Mouse (Mus musculus): Measurements from ENCODE around the gene Pdzd2.

Pdzd2 gene

DNA sequence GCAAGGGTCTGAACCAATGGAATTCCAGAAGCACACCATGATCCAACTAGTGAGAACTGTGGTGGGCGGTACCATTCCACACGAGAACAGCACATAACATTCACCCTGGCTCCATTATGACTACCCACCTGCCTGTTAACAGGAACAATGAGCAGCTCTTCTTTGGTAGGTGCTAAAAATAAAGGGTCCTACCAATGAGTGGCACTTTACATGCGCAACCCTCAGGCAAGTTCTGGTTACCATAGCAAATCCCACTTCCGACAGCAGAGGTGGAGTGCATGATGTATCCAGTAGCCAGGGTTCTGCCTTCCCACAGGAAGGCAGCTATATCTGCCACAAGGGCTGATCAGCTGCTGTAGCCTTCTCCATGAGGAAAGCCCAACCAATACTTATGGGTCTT, 11.3 kb downstream of the Pdzd2 start:
- no peak for DNase-seq

DNA sequence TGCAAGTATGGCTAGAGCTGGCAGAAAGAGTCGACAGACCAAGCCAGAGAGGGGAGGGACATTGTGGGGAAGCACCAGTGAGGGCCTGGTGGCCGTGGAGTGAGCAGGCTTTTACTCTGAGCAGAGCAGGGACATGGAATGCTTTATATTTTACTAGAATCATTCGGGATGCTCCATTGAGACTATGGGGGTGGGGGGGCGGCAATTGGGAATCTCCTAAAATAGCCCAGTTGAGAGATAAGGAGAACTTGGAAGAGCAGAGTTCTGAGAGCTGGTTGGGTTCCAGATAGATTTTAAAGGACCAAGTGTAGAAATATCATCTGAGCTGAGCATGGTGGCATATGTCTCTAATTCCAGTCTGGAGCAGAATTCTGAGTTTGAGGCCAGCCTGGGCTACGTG, 14.5 kb downstream of the Pdzd2 start:
- no peak for DNase-seq

DNA sequence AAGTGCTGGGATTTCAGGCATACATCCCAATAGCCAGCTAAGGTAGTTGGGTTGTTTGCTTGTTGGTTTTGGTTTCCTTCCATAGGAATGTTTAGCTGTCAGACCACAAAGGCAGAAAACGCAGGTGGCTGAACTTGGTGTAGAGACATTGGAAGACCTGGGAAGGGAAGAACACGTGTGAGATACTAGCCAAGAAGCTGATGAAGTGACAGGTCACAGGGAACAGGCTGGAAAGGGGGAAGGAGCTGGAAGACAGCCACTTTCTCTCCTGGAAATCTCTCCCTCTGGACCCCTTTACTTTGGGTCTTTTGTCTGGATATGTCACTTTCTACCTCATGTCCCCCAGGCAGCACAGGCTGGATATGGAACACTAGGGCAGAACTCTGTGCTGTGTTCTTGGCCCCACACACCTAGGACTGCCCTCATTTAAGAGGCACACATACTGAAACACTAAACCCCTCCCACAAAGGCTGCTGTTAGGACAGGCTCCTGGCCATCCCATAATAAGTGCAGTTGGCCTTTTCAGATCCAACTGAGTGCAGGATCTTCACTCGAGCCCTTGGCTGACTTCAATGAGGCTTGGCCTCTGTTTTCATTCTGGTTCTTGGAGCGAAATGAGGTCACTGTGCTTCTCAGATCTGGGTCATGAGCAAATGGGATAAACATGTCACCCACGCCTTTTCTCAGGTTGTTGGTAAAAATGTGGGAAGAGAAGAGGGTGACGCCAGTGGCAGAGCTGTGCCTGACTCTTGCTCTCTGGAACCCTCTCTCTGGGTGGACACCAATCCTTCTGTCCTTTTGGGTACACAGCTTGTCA, 17.8 kb downstream of the Pdzd2 start:
- DNase-seq, result no peak

DNA sequence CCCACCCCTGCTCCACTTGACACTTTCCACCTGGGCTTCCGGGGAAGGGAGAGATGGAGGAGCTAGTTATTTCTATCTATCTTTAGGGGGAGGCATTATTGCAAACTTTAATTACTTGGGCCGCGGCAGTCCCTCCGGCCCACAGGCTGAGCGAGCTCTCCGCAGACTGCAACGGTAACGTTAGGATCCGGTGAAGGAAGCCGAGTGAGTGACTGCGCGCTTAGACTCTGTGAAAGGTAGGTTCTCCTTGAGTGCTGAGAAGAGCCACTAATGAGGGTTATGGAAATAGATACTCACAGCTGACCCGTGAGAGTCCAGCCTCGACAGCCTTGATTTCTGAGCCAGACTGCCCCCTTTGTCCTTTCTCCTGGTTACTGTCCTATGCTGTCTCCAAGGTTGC, 20.9 kb downstream of the Pdzd2 start:
- DNase-seq, result no peak

DNA sequence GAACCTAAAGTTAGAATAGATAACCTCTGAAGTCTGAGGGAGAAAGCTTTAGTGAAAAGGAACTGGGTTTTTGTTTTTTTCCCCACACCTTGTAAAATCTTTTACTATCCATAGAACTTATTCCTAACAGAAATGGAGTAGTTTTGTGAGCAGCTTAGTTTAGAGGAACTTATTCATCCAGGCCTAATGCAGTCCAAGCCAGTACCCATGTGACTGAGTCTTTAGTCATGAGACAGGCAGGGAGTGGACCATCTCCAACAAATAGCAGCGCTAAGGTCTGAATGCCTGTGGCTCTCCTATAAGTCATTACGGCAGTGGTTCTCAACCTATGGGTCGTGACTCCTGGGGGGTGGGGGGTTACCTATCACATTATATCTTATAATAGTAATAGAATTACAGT, 22.3 kb downstream of the Pdzd2 start:
- no peak for DNase-seq

DNA sequence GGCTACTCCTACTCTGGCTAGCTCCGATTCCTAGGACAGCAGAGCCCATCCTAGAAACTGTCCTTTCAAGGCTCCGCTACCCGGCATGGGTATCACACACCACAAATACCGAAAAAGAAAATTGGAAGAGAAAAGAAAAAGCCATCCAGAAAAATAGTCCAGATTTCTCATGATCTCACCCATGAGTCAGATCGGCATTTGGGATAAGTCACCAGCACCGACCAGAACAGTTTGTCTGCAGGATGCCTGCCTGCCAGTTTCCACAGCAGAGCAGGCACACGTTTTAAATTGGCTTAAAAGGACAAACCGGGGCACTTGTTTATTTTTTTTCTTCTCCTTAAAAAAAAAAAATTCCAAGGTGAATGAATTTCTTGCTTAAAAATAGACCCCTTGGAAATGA, 22.8 kb downstream of the Pdzd2 start:
- DNase-seq, result peak; percentile 21

DNA sequence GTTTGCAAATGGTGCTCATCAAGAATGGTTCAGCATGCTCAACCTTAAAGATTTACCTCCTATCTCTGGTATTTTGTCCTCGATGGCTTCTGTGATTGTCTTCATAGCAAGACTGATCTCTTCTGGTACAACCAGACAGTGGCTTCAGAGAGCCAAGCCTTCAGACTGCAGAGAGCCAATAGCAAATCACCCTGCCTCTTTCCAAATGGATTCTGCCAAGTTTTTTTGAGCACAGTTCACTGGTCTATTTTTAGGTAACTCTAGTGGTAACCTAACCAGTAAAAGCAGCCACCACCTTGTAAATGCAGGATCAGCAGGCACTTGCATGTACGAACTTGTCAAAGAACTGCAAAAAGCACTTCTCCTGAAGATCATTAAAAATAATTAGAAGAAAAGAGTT, 25.4 kb downstream of the Pdzd2 start:
- DNase-seq, result no peak

DNA sequence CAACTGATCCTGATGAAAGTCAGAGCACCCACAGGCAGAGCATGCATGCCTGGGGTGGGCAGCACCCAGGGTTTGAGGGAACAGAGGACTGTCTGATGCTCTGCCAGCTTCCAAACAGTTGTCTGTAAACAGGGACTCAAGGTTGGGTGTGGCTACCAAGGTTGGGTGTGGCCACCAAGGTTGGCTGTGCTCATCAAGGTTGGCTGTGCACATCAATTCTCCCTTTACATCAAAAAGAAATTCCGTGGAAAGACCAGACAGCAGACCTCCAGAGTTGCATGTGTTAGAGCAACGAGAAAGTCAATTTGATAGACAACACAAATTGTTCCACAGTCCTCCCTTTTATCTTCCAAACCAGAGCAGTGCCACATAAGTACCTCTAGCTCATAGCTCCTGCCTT, 26.5 kb downstream of the Pdzd2 start:
- DNase-seq, result no peak

DNA sequence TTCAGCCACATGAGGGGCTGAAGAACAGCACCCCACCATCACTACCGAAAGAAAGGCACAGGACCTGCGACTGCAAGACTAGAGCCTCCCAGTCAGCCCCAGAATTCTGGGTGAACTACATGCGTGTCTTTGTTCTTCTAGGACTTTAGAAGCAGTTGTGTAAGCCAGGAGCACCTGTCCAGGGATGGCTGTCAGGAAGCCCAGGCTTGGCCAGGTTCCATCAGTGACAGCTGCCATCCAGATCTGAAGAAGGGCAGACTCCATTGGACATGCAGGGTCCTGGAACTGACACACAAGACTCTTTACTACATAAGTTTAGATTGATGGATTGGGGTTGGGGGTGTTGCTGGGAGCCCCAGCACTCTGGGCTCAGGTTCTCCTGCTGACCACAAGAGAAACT, 29.7 kb downstream of the Pdzd2 start:
- no peak for DNase-seq

DNA sequence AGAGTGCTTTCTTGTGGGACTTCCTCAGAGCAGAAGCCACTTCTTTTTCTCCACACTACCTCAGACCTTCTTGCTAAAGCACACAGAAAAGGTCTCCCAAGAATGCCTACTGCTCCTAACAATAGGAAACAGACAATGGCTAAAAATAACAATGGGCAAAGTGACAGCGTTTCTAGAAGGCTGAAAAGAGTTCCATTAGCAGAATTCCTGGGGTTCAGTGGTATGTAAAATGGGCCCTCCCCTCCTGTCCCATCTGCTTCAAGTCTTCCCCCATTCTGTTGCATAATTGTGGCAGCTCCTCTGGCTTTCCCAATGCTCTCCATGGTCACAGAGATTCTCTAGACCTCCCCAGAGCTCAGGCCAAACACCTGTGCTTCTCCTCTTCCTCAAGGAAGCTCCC, 31.4 kb downstream of the Pdzd2 start:
- DNase-seq, result no peak

DNA sequence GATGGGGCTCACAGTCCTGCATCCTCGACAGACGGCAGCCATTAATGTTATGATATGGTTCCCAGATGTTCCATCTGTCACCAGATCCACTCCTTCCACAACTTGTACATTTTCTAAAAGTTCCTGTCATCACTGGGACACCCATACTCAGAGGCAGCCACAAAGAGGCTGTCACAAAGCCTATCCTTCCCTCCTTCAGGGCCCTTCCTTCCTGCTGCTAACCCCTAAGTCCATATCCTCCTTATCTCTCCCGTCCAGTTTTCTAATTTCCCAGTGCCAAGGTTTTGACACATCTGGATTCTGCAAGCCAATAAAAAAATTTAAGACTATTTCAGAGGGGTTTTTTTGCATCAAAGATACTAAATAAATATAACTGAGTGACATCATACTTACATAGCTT, 32.8 kb downstream of the Pdzd2 start:
- DNase-seq, result no peak

DNA sequence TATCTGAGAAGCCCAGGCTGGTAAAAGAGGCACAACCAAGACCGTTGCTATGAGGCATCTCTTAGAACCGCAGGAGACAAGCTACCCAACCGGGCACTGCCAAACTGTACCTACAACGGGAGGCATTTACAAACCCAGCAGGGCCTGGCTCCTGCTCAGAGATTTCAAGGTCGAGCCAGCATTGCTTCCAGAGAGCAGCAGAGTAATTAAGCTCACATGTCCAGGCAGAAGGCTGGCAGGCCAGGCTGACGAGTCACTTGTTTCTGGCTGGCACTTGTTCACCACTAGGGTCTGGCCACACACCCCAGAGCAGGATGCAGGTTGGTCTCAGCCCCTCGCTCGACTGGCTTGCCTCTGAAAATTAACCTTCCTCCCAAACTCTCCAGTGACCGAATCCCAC, 39.4 kb downstream of the Pdzd2 start:
- no peak for DNase-seq

DNA sequence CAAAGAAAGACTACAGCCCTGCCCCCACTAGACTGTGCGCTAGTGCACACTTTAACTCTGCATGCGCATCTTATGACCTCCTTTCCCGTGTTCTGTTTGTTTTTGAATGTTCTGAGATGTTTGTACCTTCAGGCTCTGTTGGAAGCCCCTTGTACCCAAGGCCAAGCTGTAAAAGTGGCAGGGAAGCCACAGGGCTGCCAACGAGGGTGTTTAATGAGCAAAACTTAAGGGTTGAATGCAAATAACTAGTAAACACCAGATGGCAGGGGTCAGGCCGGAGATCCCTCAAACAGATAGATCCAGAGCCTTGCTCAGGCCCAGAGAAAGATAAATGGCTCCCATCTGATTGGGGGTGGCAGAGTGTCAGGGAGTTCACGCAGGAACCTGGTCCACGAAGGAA, 42.0 kb downstream of the Pdzd2 start:
- no peak for DNase-seq

DNA sequence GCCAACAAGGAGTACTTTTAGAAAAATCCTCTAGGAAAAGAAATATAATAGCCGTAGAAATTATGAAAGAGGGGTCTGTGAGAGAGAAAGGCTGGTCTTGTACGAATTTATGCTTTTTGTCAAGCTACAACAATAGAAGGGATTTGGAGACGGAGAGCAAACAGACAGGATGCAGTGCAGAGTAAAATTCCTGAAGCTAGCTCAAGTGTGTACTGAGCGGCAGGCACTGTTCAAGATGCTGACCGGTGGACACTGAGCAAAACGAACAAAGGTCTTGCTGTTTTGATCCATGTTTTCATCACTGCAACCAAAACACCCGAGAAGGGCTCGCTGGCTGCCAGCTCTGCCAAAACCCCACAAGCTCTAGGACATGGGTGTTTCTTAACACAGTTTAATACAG, 42.8 kb downstream of the Pdzd2 start:
- no peak for DNase-seq

DNA sequence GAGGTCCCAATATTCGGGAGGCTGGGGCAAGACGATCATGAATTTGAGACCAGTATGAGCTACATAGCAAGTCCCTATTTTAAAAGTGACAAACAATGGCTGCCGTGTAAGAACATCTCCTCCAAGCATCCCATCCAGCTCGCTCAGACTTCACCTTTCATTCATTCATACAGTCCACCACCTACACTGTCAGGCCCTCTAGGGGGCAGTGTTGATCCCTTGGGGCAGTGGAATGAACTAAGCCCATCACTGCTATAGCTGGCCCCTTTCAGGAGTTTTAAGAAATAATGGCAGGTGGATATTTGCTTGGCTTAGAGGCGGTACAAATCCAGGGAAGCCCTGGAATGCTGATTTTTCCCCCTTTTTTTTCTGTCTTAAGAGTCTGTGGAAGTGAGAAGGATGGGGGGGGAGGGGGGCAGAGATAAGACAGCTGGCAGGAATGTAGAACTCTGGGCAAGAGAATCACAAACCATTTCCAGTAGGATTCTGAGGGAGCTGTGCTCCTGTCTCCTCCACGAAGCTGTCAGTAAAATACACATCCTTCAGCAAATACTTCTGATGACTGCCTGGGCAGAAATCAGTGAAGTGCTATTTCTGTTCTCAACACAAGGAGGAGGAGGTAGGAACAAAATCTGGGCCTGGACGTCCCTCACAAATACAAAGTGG, 49.9 kb downstream of the Pdzd2 start:
- DNase-seq, result no peak

DNA sequence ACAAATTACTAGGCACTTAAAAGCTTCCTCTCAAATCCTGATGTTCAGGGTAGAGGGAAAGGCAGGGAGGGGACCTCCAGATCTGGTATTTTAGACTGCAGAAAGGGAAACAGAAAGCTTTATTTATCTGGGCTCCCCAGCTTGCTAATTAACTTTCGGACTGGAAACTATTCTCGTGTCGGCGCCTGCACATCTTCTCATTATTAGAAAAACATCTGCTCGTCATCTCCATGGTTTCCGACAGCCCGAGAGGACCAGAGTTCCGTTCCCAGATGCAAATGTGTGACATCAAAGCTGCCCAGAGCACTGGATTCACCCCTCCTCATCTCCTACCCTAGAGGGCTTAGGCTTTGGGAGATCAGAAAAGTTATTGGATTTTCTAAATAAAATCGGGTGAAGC, 57.2 kb downstream of the Pdzd2 start:
- DNase-seq, result no peak

DNA sequence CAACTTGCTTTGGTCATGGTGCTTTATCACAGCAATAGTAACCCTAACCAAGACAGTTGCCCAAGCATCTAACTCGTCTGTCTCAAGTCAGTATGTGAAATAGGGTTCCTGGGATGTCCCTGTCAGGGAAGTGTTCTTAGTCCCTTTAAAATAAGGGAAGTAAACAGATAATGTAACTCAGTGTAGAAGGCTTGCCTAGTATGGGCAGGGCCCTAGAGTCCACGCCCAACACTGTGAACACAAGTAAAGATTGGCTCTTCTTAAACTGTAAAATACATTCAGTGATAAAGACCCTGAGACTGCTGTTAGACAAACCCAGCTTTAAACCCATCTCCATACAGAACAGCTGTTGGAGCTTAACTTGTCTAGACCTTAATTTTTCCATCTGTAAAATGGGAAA, 57.8 kb downstream of the Pdzd2 start:
- no peak for DNase-seq

DNA sequence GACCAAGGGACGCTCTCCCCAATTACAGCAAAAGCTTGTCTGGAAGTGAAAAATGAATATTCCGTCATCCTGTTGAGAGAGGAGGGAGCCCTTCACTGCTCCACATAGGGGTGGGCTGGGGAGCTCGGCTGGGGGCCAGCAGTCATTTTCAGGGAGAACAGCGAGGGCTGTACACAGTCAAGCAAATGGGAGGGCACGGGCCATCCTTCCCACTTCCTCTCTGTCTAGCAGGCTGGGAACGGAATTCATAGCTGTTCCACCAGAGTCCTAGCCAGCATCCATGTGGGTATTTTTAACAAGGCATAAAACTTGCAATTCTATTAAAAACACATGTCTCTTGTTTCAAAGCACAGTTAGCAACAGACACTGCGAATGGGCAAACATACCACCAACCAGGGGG, 59.0 kb downstream of the Pdzd2 start:
- DNase-seq, result peak; percentile 43

DNA sequence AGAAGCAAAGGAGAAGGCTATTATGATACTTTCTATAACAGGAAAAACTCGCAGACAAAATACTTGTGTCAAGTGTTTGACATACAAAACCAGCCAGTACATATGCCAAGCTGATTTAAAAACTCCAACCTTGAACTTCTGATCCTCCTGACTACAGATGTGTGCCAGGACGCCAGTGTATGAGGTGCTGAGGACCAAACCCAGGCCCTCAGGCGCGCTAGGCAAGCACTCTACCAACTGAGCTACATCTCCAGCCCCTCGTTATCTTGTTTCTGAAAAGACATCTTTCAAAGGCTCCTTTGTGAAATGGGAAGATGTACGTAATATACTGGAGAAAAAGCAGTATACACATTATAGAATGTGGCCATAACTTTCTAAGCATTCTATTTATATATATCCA, 59.7 kb downstream of the Pdzd2 start:
- DNase-seq, result no peak

DNA sequence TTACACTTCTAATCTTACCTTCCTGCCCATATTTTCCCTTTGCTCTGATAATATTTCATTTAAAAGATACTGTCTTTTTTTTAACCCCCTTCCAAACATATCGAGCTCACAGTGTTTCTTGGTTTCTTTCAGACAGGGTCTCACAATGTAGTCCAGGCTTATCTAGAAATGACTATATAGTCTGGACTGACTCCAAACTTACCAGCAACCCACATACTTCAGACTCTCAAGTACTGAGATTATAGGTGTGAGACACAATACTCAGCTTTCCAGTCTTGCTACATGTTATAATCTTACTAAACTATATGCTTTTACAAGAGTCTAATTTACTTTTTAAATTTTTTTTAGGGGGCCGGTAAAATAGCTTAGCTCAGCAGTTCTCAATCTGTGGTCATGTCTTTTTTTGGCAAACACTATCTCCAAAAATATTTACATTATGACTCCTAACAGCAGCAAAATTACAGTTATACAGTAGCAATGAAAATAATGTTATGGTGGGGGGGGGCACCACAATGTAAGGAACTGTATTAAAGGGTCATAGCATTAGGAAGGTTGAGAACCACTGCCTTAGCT, 61.1 kb downstream of the Pdzd2 start:
- DNase-seq, result no peak

DNA sequence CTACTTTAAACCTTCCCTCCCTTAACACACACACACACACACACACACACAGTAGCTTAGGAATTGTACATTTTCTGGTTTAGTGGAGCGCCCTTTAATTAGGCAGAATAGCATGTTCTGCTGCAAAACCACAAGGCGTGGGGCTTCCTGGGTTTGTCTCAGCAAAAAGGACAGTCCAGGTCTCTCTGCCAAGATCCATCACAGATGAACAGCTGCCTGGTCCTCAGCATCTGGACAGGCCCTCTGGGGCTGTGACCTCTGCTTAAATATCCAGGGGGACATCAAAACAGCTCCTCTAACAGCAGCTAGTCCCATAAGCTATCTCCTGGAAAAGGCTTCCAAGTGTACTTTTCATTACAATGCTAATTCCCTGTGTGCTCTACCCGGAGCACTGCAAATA, 64.4 kb downstream of the Pdzd2 start:
- DNase-seq, result no peak

DNA sequence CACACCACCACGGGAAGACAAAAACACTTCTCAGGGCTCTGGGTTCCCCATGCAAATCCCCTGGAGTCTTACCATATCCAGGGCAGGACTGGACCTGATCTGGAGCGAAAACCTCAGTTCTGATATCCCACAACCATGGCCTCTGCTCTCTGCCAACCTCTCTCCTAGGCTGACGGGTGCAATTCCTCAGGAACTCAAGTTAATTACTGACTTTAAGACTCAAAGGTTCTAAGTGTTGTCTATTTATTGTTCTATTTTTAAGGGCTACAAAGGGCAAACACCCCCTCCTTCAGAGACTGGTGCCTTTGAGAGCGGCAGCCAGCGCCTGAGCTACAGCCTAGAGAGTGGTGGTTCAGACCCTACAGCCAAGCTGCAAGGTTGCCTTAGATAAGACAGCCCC, 65.7 kb downstream of the Pdzd2 start:
- DNase-seq, result no peak

DNA sequence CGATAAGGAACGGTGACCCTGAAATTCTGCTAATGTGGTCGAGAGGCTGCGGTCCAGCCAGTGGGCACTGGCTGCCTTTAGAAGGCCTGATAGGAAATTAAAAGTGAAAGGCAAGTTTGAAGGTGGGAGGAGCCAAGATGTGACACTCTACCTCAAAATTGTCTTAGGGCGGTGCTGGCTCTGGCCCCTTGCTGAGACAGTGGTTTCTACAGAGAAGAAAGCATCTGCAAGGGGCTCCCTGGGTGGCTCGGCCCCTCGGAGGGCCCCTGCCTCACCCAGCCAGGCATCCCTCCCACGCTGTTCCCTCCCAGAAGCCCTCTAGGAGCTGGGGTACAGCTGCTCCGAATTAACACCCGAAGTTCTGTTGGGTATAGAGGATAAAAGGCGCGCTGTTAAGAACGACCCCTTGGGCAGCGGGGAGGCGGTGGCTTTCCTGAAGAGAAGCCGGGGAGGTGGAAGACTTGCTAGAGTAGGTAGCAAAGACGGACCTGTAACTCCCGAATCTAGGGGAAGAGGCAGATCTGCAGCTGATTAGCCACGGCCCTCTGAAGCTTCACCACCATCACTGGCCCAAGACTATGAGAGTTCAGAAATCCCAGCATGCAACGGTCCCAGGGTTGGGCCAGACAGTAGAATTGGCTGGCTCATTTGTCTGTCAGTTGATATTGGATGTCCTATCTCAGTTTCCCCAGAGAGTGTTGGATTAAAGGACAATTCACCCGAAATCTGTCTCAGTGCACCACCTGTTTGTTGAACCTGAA, 71.8 kb downstream of the Pdzd2 start:
- DNase-seq, result no peak

DNA sequence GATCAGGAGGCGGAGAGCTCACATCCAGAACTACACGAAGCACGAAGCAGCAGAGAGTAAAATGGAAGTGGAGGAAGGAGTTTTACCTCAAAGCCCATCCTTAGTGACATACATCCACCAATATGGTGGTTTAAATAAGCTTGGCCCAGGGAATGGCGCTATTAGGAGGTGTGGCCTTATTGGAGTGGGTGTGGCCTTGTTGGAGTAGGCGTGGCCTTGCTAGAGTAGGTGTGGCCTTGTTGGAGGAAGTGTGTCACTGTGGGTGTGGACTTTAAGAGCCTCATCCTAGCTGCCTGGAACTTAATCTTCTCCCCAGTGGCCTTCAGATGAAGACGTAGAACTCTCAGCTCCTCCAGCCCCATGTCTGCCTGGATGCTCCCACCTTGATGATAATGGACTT, 73.8 kb downstream of the Pdzd2 start:
- no peak for DNase-seq
